Mouse (Mus musculus) limb, embryonic 12.5 days (tissue): Measurements from ENCODE around the gene Olfr1386. TPM values are rescaled to one million over a fixed set of nuclear protein-coding genes. Genes with fewer than 3 reads are reported as not detected.

Source experiments
- polyA plus RNA-seq: library from polyadenylated mRNA; unstranded; fragments of >200 nt; fragmentation: Nextera tagmentation; extraction: Ambion mirVana; gene quantifications from 2 replicates; pipeline ENCODE4 v1.2.1, GENCODE M21; 2016

Gene Olfr1386
- polyA plus RNA-seq, 1 experiment from 2014 or later: not detected

Other genes starting within 250 kb of the Olfr1386 start
- 46.0 and 49.1 TPM in 2 replicates for gene Mgat1, start 220.9 kb upstream of the Olfr1386 start, polyA plus RNA-seq
- not detected in 2 replicates for gene Olfr1393, start 186.7 kb upstream of the Olfr1386 start, polyA plus RNA-seq
- gene Olfr1392, start 179.8 kb upstream of the Olfr1386 start, polyA plus RNA-seq: 0.09 TPM in 1 of 2 replicates, not detected in the other
- gene Olfr10, start 160.3 kb upstream of the Olfr1386 start, polyA plus RNA-seq: not detected in 2 replicates
- not detected in 2 replicates for gene Olfr1391, start 142.3 kb upstream of the Olfr1386 start, polyA plus RNA-seq
- gene Olfr1390, start 129.9 kb upstream of the Olfr1386 start, polyA plus RNA-seq: not detected in 2 replicates
- gene Olfr1389, start 42.0 kb upstream of the Olfr1386 start, polyA plus RNA-seq: not detected in 2 replicates
- 0.11 and 0.13 TPM in 2 replicates for gene Olfr1388, start 28.4 kb upstream of the Olfr1386 start, polyA plus RNA-seq
- not detected in 2 replicates for gene Olfr1387, start 9.7 kb upstream of the Olfr1386 start, polyA plus RNA-seq
- gene Olfr1385, start 24.0 kb downstream of the Olfr1386 start, polyA plus RNA-seq: not detected in 2 replicates
- gene Olfr1384, start 41.7 kb downstream of the Olfr1386 start, polyA plus RNA-seq: not detected in 2 replicates
- not detected in 2 replicates for gene Olfr1383, start 54.6 kb downstream of the Olfr1386 start, polyA plus RNA-seq
- not detected in 2 replicates for gene Olfr1382, start 63.2 kb downstream of the Olfr1386 start, polyA plus RNA-seq
- not detected in 2 replicates for gene Olfr1381, start 78.4 kb downstream of the Olfr1386 start, polyA plus RNA-seq
- gene Olfr1380, start 91.8 kb downstream of the Olfr1386 start, polyA plus RNA-seq: not detected in 2 replicates
- 3.3 and 4.4 TPM in 2 replicates for gene Flt4, start 144.2 kb downstream of the Olfr1386 start, polyA plus RNA-seq
- not detected in 2 replicates for gene Scgb3a1, start 198.6 kb downstream of the Olfr1386 start, polyA plus RNA-seq
- gene Cnot6, start 247.7 kb downstream of the Olfr1386 start, polyA plus RNA-seq: 93.2 and 95.3 TPM in 2 replicates